Mouse (Mus musculus) leukemia stem cell, adult 10-12 weeks (primary cell): ENCODE measurements around the gene 1810009A15Rik. TPM values are rescaled to one million over a fixed set of nuclear protein-coding genes. Genes with fewer than 3 reads are reported as not detected.

Source experiments
- polyA plus RNA-seq: library from polyadenylated mRNA; stranded (reverse); fragments of >175 nt; gene quantifications from 2 replicates; pipeline ENCODE4 v1.2.3, GENCODE M21; 2012; ENCODE audit warnings: low replicate concordance

The 1810009A15Rik gene
- polyA plus RNA-seq: 12.1 and 24.9 TPM in 2 replicates

DNA sequence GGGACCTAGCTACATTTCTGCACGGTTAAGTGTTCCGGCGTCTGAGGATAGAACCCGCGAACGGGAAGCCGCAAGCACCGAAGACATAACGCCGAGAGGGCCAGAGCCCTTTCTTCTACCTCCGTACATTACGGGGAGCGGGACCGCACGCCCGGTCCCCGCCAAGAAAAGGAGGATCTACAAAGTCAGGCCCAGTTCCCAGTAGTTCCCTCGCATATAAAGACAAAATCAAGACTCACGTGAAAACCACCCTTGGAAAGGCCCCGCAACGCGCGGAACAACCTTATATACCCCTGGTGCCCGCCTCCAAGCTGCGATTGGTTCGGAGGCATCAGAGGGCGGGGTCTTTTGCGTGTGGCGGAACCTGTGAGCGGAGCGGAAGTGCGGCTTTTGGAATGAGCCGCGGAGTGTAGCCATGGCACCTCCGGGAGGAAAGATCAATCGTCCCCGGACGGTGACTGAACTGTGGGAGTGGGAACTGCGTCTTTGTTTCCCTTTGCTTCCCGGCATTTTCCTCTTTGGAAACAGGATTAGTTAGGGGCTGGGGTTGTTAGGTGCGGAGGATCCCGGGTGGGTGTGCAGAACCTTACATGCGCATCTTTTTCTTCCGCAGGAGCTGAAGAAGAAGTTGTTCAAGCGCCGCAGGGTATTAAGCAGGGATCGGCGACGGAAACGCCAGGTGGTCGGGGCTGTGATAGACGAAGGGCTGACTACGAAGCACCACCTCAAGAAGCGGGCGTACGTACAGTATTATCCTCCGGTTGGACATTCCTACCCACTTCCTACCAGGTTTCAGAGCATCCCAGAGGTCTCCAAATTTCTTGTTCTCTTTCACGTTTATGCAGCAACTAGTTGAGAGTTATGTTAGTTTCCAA, at the start of gene 1810009A15Rik, which contains the start of gene Gm49416:
TSS of gene 1810009A15Rik (plus strand) at position 343 of the 875 bp plus-strand sequence.
TSS of gene Gm49416 (plus strand) at position 416 of the 875 bp plus-strand sequence.

DNA sequence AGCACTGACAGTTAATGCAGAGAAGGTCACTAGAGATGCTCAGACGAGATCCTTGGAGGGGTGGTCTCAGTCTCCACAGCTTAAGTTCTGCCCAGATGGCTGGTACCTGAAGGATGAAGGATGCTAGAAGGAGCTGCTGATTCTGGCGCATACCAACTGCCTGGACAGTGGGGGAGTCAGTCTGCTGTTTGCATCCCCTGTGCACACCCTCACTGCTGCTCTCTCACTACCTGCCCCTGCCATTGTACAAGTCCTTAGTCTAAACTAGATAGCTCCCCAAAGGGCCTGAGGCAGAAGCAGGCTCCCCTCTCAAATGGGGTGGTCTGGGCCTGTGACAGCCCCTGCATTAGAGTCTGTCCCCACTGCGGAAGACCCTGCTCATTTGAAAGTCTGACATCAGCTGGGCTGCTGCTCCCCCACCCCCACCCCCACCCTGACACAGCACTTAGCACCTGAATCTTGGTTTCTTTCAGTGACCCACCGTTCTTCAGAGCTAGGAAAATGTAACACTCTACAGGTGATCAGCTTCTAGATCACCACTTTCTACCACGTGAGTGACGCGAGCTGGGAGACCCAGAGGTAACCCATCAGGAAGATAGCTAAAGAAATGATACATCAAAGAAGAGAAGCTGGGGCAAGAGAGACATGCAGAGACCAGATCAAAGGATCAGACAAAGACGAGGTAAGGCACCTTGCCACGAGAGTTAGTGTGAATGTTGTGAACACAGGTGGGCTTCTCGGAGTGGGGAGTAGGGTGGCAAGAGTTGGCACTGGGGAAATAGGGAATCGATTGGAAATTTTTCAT, 49.3 kb upstream of the 1810009A15Rik start, which contains the start of gene Gng3:
TSS of gene Gng3 (minus strand) at position 92 of the 805 bp plus-strand sequence.

DNA sequence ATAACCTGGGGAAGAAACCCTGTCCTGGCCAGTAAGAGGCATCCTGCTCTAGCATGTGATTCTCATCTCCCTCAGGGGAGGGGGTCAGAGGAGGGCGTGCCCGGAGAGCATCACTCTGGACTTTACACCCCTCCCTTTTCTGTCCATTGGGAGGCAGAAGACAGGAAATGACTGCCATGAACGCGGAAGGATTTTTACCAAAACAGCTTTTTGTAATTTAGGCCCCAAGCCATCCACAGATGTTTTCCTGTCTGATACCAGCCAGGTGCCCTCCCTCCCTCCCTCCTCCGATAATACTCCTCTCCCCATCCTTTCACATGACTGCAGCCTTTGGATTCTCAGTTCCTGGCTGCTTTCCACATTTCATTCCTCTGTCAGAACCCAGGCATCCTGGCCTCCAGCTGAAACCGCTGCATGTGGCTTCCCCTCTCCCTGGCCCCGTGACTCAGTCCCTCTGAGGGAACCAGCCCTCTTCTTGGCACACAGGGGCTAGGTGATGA, 38.2 kb upstream of the 1810009A15Rik start, which contains the start of gene Lrrn4cl:
TSS of gene Lrrn4cl (plus strand) at position 367 of the 500 bp plus-strand sequence.

DNA sequence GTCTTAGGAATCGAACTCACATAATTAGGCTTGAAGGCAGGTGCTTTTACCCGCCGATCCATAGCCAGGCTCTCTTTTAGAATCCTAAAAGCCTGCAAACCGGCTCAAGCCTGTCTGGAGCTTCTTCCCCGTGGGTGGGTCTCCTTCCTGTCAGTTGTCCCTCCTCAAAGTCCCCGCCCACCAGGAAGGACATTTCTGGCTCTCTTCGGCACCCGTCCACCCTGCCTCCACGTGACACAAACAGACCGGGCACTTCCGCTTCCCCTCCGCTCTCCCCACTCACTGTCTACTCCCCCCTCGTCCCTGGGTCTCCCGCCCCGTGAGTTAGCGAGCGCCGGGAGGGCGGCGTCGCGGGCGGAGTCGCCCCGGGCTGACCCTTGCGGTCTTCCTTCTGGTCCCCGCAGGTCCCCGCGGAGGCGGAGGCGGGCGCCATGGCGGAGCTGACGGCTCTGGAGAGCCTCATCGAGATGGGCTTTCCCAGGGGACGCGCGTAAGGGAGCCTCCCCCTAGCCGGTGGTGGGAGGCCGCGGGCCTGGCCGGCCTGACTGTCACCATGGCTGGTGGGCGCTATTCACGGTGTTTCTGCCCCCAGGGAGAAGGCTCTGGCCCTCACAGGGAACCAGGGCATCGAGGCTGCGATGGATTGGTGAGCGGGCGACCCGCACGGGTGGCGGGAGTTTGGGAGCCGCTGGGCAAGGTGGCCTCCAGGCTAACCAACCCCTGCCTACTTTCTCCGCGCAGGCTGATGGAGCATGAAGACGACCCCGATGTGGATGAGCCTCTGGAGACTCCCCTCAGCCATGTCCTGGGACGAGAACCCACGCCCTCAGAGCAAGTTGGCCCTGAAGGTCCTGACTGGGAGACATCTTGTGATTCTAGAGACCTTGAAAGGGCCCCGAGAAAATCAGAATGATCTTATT, 17.1 kb upstream of the 1810009A15Rik start, which contains the start of gene Ubxn1:
TSS of gene Ubxn1 (plus strand) at position 230 of the 920 bp plus-strand sequence.

DNA sequence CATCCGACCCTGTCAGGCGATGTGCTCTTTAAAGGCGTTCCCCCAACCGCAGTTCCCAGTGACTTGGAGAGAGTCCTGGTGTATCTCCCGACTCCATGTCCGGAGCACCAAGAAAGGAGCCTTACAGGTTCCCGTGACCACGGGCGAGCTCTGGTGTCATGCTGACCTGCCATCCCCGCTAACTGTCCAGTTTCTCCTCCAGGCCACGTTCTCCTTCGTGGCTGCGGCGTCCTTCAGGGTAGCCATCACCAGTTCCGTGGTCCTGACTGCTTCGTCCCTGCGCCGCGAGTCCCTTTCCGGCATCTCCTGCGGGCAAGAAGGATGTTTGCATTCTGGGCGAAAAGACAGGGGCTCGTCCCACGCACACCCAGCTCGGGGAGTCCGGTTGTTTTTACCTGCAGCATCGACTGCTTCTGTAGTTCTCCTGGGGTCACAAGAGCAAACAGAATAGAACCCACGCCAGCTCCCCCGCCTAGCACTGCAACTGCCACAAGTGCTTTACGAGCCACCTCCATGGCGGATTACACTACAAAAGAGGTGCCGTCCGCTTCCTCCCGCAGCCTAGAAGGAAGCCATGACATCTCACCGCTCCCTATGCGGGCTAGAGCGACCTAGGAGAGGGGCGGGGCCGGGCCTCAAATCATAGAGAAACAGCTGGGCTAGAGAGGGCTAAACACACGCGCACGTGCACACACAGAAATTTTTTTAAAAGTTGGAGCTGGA, 8.2 kb upstream of the 1810009A15Rik start, which contains the start of gene Uqcc3:
TSS of gene Uqcc3 (minus strand) at position 613 of the 723 bp plus-strand sequence.

DNA sequence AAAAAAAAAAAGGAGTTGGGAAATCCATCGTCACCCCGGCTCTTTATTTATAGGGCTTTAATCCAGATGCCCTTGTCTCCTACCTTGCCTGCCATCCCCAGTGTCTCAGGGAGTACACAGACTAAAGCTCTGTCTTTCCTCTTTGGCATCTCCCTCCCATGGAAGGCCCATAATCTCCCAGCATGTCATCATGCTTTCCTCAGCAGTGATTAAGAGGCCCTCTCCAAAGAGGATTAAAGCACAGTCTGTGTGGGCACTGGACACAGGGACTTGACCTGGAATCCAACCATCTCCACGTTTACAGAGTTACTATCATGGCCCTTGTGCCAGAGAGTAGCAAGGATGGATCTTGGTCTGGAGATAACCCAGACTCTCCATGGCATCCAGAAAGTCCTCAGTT, 5.0 kb upstream of the 1810009A15Rik start, which contains the start of the genes Lbhd1 and Gm49403:
TSS of gene Lbhd1 (plus strand) at position 117 of the 400 bp plus-strand sequence.
TSS of gene Gm49403 (plus strand) at position 315 of the 400 bp plus-strand sequence.

DNA sequence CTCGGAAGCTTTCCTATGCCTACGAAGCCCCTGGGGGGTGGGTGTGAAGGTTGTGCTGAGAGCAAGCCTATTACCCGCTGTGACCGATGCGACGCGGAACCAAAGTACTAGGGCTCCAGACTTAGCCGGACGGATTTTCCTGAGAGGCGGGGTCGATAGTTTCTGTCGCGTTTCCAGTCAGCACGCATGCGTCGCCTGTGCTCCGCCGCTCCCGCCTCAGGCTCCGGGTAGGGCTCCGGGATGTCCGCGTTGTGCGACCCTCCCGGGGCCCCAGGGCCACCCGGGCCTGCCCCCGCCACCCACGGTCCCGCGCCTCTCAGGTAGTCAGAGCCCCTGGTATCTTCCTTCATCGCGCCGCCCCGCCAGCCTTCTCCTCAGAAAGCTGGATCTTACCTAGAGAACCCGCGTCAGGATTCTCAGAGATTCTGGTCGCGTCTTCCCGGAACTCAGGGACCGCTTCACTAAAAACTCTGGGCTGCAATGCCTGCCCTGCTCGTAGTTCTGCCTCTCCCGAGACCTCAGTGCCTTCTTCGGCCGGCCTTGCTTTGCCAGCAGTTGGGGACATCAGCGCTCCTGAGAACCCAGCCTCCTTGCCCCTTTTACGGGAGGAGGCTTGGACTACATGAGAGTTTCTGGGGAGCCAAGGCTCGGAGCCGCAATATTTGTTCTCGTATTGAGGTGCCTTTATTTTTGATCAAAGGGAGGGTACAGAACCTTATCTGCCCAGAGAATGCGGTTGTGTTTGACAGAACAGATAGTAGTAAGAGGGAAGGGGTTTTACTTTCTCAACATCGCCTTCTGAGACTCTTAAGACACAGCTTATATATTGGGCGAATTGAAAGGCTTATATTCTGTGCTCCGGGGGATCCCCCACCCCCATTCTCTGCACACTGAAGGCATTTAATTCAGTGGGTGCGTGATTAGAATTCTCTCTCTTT, 4.4 kb downstream of the 1810009A15Rik start, which contains the start of gene Ints5:
TSS of gene Ints5 (plus strand) at position 177 of the 938 bp plus-strand sequence.

DNA sequence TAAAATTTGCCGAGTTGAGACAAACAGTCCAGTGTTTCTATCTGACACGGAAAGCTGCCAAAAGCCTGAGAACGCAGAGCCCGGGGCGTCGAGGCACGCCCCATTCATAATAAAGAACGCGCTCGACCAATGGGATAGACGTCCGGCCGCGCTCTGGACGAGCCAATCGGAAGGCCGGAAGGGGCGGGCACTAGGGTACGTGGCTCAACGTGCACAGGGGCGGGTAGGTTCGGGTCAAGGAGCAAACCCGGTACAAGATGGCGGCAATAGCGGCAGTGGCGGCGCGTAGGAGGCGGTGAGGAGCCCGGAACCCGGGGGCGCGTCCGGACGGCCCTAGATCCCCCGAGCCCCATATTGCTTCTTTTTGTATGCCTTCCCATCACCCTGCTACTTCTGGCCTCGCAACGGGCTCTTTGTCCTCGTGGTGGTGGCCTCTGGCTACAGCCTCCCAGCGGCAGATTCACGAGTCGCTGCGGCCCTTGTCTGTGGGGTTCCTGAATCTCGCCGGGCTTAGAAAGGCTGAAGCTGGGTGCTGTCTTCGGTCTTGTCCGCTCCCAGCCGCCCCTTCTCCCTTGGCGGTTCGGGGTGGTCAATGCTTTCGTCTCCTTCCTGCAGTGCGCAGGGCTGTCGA, 9.3 kb downstream of the 1810009A15Rik start, which contains the start of gene Ganab:
TSS of gene Ganab (plus strand) at position 207 of the 631 bp plus-strand sequence.

DNA sequence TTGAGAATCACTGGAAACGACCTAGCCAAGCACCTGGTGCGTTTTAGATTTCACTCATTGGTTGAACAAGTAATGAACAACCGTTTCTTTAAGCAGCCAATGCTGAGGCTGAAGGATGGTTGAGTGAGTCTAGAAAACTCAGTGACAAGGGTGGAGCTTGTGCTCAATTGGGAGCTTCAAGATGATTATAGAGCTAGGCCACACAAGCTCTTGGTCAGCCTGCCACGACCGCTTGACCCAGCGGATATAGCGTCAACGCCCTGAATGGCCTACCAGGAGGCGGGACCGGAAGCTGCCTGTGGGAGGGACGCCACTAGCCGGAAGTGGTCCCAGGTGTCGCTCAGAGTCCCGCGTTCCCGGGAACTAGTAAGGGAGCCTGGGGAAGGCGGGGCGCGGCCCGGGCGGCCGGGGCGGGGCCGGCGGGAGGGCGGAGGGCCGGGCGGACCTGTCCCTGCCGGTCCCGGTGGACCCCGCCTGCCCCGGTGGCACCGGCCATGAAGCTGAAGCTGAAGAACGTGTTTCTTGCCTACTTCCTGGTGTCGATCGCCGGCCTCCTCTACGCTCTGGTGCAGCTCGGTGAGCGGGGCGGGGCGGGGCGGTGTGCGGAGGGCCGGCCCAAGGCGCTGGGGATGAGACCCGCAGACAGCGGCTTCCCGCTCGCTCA, 31.6 kb downstream of the 1810009A15Rik start, which contains the start of gene B3gat3:
TSS of gene B3gat3 (plus strand) at position 302 of the 664 bp plus-strand sequence.

DNA sequence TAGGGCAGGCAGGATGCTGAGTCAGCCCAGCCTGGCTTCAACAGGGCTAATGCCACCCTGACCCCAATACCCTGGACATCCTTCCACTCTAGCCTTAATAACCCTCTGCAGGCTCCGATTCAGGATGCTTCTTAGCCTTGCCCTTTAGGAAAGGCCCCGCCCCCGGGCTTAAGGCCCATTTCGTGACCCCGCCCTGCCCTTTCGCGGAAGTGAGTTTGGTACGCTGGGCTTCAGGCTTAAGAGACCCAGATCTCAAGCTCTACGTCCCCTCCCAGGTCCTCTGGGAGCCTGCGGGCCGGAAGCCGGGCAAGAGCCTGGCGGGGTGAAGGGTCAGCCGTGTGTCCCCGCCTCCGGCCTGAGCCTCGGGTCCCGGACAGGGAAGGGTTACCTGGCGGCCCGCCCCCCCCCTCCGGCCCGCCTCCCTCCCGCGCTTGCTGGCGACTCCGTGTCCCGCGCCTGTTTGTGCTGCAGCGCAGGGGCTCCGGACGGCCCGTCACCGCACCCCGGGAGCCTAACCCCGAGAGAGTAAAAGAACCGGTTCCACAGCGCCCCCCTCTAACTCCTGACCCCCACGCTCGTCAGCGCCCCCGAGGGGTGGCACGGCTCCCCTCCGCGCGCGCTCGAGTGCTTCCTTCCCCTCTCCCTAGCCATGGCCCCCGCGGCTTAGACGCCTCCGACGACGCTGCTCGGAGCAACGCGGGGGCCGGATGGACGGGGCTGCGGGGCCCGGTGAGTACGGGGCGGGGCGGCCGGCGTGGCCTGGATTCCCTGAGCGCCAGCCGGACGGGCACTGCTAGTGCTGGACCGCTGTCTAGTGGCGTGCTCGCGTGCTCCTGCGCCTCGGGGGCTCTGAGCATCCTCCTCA, 40.8 kb downstream of the 1810009A15Rik start, which contains the start of the genes Rom1 and Eml3:
TSS of gene Rom1 (minus strand) at position 133 of the 865 bp plus-strand sequence.
TSS of gene Eml3 (plus strand) at position 329 of the 865 bp plus-strand sequence.

Other genes with a start within 250 kb of the 1810009A15Rik start
- not detected in 2 replicates for gene Chrm1, start 225.1 kb upstream of the 1810009A15Rik start, polyA plus RNA-seq
- 129 and 167 TPM in 2 replicates for gene Slc3a2, start 165.5 kb upstream of the 1810009A15Rik start, polyA plus RNA-seq
- gene Wdr74, start 153.0 kb upstream of the 1810009A15Rik start, polyA plus RNA-seq: 21.6 and 29.2 TPM in 2 replicates
- gene 1700092M07Rik, start 148.1 kb upstream of the 1810009A15Rik start, polyA plus RNA-seq: not detected in 2 replicates
- 17.5 and 22.6 TPM in 2 replicates for gene Stx5a, start 147.4 kb upstream of the 1810009A15Rik start, polyA plus RNA-seq
- gene Nxf1, start 131.8 kb upstream of the 1810009A15Rik start, polyA plus RNA-seq: 39.0 and 42.9 TPM in 2 replicates
- gene Tmem223, start 117.9 kb upstream of the 1810009A15Rik start, polyA plus RNA-seq: 69.6 and 147 TPM in 2 replicates
- gene Tmem179b, start 114.4 kb upstream of the 1810009A15Rik start, polyA plus RNA-seq: 19.3 and 85.5 TPM in 2 replicates
- gene Taf6l, start 102.4 kb upstream of the 1810009A15Rik start, polyA plus RNA-seq: 47.7 and 56.1 TPM in 2 replicates
- gene Polr2g, start 90.3 kb upstream of the 1810009A15Rik start, polyA plus RNA-seq: 4.5 and 17.9 TPM in 2 replicates
- gene Zbtb3, start 86.3 kb upstream of the 1810009A15Rik start, polyA plus RNA-seq: 0.39 and 2.0 TPM in 2 replicates
- 4.0 and 4.6 TPM in 2 replicates for gene Ttc9c, start 69.5 kb upstream of the 1810009A15Rik start, polyA plus RNA-seq
- gene Hnrnpul2, start 68.8 kb upstream of the 1810009A15Rik start, polyA plus RNA-seq: 59.4 and 120 TPM in 2 replicates
- 40.3 and 101 TPM in 2 replicates for gene AC129217.1, start 59.1 kb upstream of the 1810009A15Rik start, polyA plus RNA-seq
- 36.5 and 111 TPM in 2 replicates for gene Bscl2, start 51.4 kb upstream of the 1810009A15Rik start, polyA plus RNA-seq
- gene Gng3, start 49.7 kb upstream of the 1810009A15Rik start, polyA plus RNA-seq: not detected in 2 replicates
- 0.09 and 0.24 TPM in 2 replicates for gene Lrrn4cl, start 38.1 kb upstream of the 1810009A15Rik start, polyA plus RNA-seq
- 78.0 and 79.9 TPM in 2 replicates for gene Ubxn1, start 17.4 kb upstream of the 1810009A15Rik start, polyA plus RNA-seq
- gene Uqcc3, start 7.9 kb upstream of the 1810009A15Rik start, polyA plus RNA-seq: 10.7 and 29.9 TPM in 2 replicates
- gene Lbhd1, start 5.1 kb upstream of the 1810009A15Rik start, polyA plus RNA-seq: 1.7 TPM in 1 of 2 replicates, not detected in the other
- gene Gm49403, start 4.9 kb upstream of the 1810009A15Rik start, polyA plus RNA-seq: not detected in 2 replicates
- gene Gm49416, start 73 bp downstream of the 1810009A15Rik start, polyA plus RNA-seq: 0.92 and 16.1 TPM in 2 replicates
- 35.0 and 93.2 TPM in 2 replicates for gene Ints5, start 4.2 kb downstream of the 1810009A15Rik start, polyA plus RNA-seq
- gene Ganab, start 9.2 kb downstream of the 1810009A15Rik start, polyA plus RNA-seq: 35.8 and 36.8 TPM in 2 replicates
- gene B3gat3, start 31.5 kb downstream of the 1810009A15Rik start, polyA plus RNA-seq: 110 and 144 TPM in 2 replicates
- 28.2 and 31.8 TPM in 2 replicates for gene Rom1, start 40.5 kb downstream of the 1810009A15Rik start, polyA plus RNA-seq
- gene Eml3, start 40.7 kb downstream of the 1810009A15Rik start, polyA plus RNA-seq: 92.9 and 101 TPM in 2 replicates
- 33.6 and 60.7 TPM in 2 replicates for gene Mta2, start 53.0 kb downstream of the 1810009A15Rik start, polyA plus RNA-seq
- gene Tut1, start 65.0 kb downstream of the 1810009A15Rik start, polyA plus RNA-seq: 41.2 and 58.4 TPM in 2 replicates
- 34.0 and 130 TPM in 2 replicates for gene Eef1g, start 78.2 kb downstream of the 1810009A15Rik start, polyA plus RNA-seq
- 6.4 and 8.8 TPM in 2 replicates for gene Ahnak, start 100.4 kb downstream of the 1810009A15Rik start, polyA plus RNA-seq
- not detected in 2 replicates for gene Scgb1a1, start 199.1 kb downstream of the 1810009A15Rik start, polyA plus RNA-seq
- 25.5 and 77.5 TPM in 2 replicates for gene Asrgl1, start 246.8 kb downstream of the 1810009A15Rik start, polyA plus RNA-seq